In the genomic region with DNA sequence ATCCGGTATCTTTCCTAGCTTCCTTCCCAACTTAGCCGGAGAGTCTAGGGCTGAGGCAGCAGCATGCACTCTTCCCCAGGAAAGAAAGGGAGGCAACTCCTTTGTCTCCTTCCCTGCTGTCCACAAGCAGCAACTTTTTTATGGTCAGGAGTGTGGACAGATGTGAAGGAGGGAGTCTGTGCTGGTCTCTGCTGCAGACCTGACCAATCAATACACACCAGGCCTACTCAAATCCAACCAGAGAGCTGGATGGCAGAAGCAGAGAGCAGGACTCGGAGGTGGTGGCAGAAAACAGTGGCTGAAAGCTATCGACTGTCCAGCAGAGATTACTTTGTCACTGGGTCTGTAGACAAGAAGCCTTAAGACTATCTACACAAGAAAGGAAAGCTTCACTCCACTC, we compare ENCODE assay signal across 8 mouse cellular contexts. TPM values are rescaled to one million over a fixed set of nuclear protein-coding genes. Genes with fewer than 3 reads are reported as not detected.
DNase-seq lines count a peak whose midpoint lies in the region; ATAC-seq lines count a peak whose summit lies in the region.

A gene (minus strand): TSS at position 205 of the 400 bp plus-strand sequence.

- H3K4me2 ChIP-seq in lung, embryonic 15.5 days = no peak within 1 kb of the TSS
- no peak within 1 kb of the TSS for H3K4me2 ChIP-seq in embryonic facial prominence, embryonic 13.5 days
- peak within 1 kb of the TSS; percentile 38 for H3K4me2 ChIP-seq in intestine, embryonic 15.5 days (replicated peaks)
- peak within 1 kb of the TSS; percentile 29 for H3K4me2 ChIP-seq in liver, embryonic 15.5 days

- H3K27me3 ChIP-seq in lung, embryonic 15.5 days = no peaks in the 10 kb centered on the region
- H3K27me3 ChIP-seq in embryonic facial prominence, embryonic 13.5 days = no peaks in the 10 kb centered on the region
- no peaks in the 10 kb centered on the region for H3K27me3 ChIP-seq in intestine, embryonic 15.5 days (replicated peaks)
- H3K27me3 ChIP-seq in liver, embryonic 15.5 days = no peaks in the 10 kb centered on the region

- peak within 1 kb of the TSS; percentile 76 for H3K27ac ChIP-seq in lung, embryonic 15.5 days
- no peak within 1 kb of the TSS for H3K27ac ChIP-seq in embryonic facial prominence, embryonic 13.5 days
- H3K27ac ChIP-seq in intestine, embryonic 15.5 days = peak within 1 kb of the TSS; percentile 68
- peak within 1 kb of the TSS; percentile 66 for H3K27ac ChIP-seq in liver, embryonic 15.5 days (replicated peaks)

- no peak within 1 kb of the TSS for H3K4me3 ChIP-seq in lung, embryonic 15.5 days
- no peak within 1 kb of the TSS for H3K4me3 ChIP-seq in embryonic facial prominence, embryonic 13.5 days
- H3K4me3 ChIP-seq in intestine, embryonic 15.5 days (replicated peaks) = no peak within 1 kb of the TSS; the same call in 1 of the 2 replicates
- H3K4me3 ChIP-seq in liver, embryonic 15.5 days (replicated peaks) = peak within 1 kb of the TSS; percentile 33

- 59% methylated on average over 4 of the region's 4 CpGs for WGBS in lung, embryonic 15.5 days
- WGBS in embryonic facial prominence, embryonic 13.5 days = 89% methylated on average over 4 of the region's 4 CpGs
- WGBS in intestine, embryonic 15.5 days = 49% methylated on average over 4 of the region's 4 CpGs
- WGBS in liver, embryonic 15.5 days (ENCODE audit: insufficient replicate concordance) = 46% methylated on average over 4 of the region's 4 CpGs

- no peaks in the 10 kb centered on the region for H3K36me3 ChIP-seq in lung, embryonic 15.5 days
- no peaks in the 10 kb centered on the region for H3K36me3 ChIP-seq in embryonic facial prominence, embryonic 13.5 days
- H3K36me3 ChIP-seq in intestine, embryonic 15.5 days = no peaks in the 10 kb centered on the region
- no peaks in the 10 kb centered on the region for H3K36me3 ChIP-seq in liver, embryonic 15.5 days (replicated peaks)

- no peaks in the 10 kb centered on the region for H3K9me3 ChIP-seq in lung, embryonic 15.5 days
- H3K9me3 ChIP-seq in embryonic facial prominence, embryonic 13.5 days = no peaks in the 10 kb centered on the region
- no peaks in the 10 kb centered on the region for H3K9me3 ChIP-seq in intestine, embryonic 15.5 days
- no peaks in the 10 kb centered on the region for H3K9me3 ChIP-seq in liver, embryonic 15.5 days (replicated peaks)

- H3K4me1 ChIP-seq in lung, embryonic 15.5 days = peaks cover 8% of the 10 kb centered on the region; the same call in 1 of the 2 replicates
- H3K4me1 ChIP-seq in embryonic facial prominence, embryonic 13.5 days = no peaks in the 10 kb centered on the region
- no peaks in the 10 kb centered on the region for H3K4me1 ChIP-seq in intestine, embryonic 15.5 days (replicated peaks)
- H3K4me1 ChIP-seq in liver, embryonic 15.5 days (replicated peaks) = no peaks in the 10 kb centered on the region

- no peak for DNase-seq in lung, postnatal 10 days
- no peak for DNase-seq in right cerebral cortex, postnatal 4 days
- no peak for DNase-seq in natural killer cell, adult 2 months (ENCODE audit: low spot score in 2 of 2)

- H3K9ac ChIP-seq in lung, embryonic 15.5 days = no peak within 1 kb of the TSS
- no peak within 1 kb of the TSS for H3K9ac ChIP-seq in embryonic facial prominence, embryonic 13.5 days
- H3K9ac ChIP-seq in intestine, embryonic 15.5 days = no peak within 1 kb of the TSS
- H3K9ac ChIP-seq in liver, embryonic 15.5 days = no peak within 1 kb of the TSS

- no peak for ATAC-seq in lung, embryonic 15.5 days (ENCODE audit: borderline replicate concordance, extremely low read depth, low FRiP score, low TSS enrichment)
- ATAC-seq in embryonic facial prominence, embryonic 13.5 days (ENCODE audit: insufficient number of reproducible peaks, insufficient read depth, low FRiP score, low TSS enrichment, low read depth) = no peak
- ATAC-seq in intestine, embryonic 15.5 days = peak; percentile 40
- peak; percentile 56; the same call in 1 of the 2 replicates for ATAC-seq in liver, embryonic 15.5 days (ENCODE audit: insufficient read depth)
- no peak for ATAC-seq in CD4-positive, CD25-positive, alpha-beta regulatory T cell, adult 4 months

RNA-seq across cellular contexts. Expression of the gene that starts here (rescaled TPM):
- 54.9 and 58.9 TPM in 2 replicates for polyA plus RNA-seq in lung, embryonic 15.5 days (2015; fragmentation: Nextera tagmentation; extraction: Ambion mirVana)
- 51.5 and 55.0 TPM in 2 replicates for polyA plus RNA-seq in embryonic facial prominence, embryonic 13.5 days (2015; fragmentation: Nextera tagmentation; extraction: Ambion mirVana)
- 28.7 and 31.8 TPM in 2 replicates for polyA plus RNA-seq in intestine, embryonic 15.5 days (2015; fragmentation: Nextera tagmentation; extraction: Ambion mirVana)
- 12.4 and 14.1 TPM in 2 replicates for polyA plus RNA-seq in liver, embryonic 15.5 days (2015; fragmentation: Nextera tagmentation; extraction: Ambion mirVana)
- polyA plus RNA-seq in CD4-positive, CD25-positive, alpha-beta regulatory T cell, adult 4 months (2017; shearing (Covaris generic)) = under 1 TPM in 1 of 2 experiments, not detected in 1; 0.17 TPM

Comparison
In these comparisons a context has a peak if more than half of its experiments do, and no peak if none do; other contexts are left out.
1. ATAC-seq: peak in intestine, embryonic 15.5 days (single experiment) and liver, embryonic 15.5 days (single experiment); none in lung, embryonic 15.5 days (single experiment), embryonic facial prominence, embryonic 13.5 days (single experiment) and CD4-positive, CD25-positive, alpha-beta regulatory T cell, adult 4 months (single experiment).
2. H3K4me2 ChIP-seq: peak in intestine, embryonic 15.5 days (single experiment) and liver, embryonic 15.5 days (single experiment); none in lung, embryonic 15.5 days (single experiment) and embryonic facial prominence, embryonic 13.5 days (single experiment).